Mouse (Mus musculus): Measurements from ENCODE around the gene Glyatl3.

- TF ChIP-seq CTCF (IDR thresholded peaks at IDR 0.05; ENCODE audit: extremely low read depth, insufficient read length, insufficient replicate concordance, low read depth, low read length) (no peak), POLR2A (IDR thresholded peaks at IDR 0.05; ENCODE audit: low read depth, low read length) (no peak)
These were observed at the start of gene Glyatl3 for GRCm38 (mm10) chr17:40914250-40914649.
